Mouse (Mus musculus) intestine, embryonic 14.5 days (tissue): ENCODE results near the gene Ppm1n. TPM values are rescaled to one million over a fixed set of nuclear protein-coding genes. Genes with fewer than 3 reads are reported as not detected.
A peak's percentile ranks its signal among the peaks of the same experiment; 100 is the strongest.

Source experiments
- ATAC-seq: fragments of 200-750 bp; cut with Nextera tagmentation; replicated peaks from 2 replicates; pipeline ENCODE4 v1.8.0; 2017; ENCODE audit warnings: low read depth, moderate number of reproducible peaks, moderate TSS enrichment, moderate library complexity; ENCODE audit not compliant: low FRiP score, low TSS enrichment
- DNase-seq: peaks from one replicate; pipeline ENCODE4 v3.0.0-alpha.2; 2018; ENCODE audit warnings: low spot score
- H3K27ac ChIP-seq: fragments of 300-500 bp; sonication (generic); 2 replicates; pipeline ENCODE4 v1.5.1; 2014; ENCODE audit warnings: low read depth, mild to moderate bottlenecking, control low read depth
- H3K27me3 ChIP-seq: fragments of 300-500 bp; sonication (generic); replicated peaks from 2 replicates; pipeline ENCODE4 v1.6.1; 2014; ENCODE audit warnings: low read length, control low read depth; ENCODE audit not compliant: control insufficient read depth, insufficient read depth
- H3K36me3 ChIP-seq: fragments of 300-500 bp; sonication (generic); 2 replicates; pipeline ENCODE4 v1.6.1; 2014; ENCODE audit warnings: low read length, control low read depth; ENCODE audit not compliant: control insufficient read depth, insufficient read depth
- H3K4me1 ChIP-seq: fragments of 300-500 bp; sonication (generic); replicated peaks from 2 replicates; pipeline ENCODE4 v1.6.1; 2014; ENCODE audit warnings: low read length, control low read depth, mixed read lengths; ENCODE audit not compliant: control insufficient read depth, insufficient read depth
- H3K4me2 ChIP-seq: fragments of 300-500 bp; sonication (generic); 2 replicates; pipeline ENCODE4 v1.6.1; 2014; ENCODE audit warnings: low read length
- H3K4me3 ChIP-seq: fragments of 300-500 bp; sonication (generic); 2 replicates; pipeline ENCODE4 v1.5.1; 2014; ENCODE audit warnings: low read depth, low read length, control low read depth, mixed read lengths
- H3K9ac ChIP-seq: fragments of 300-500 bp; sonication (generic); 2 replicates; pipeline ENCODE4 v1.6.1; 2014; ENCODE audit warnings: mild to moderate bottlenecking, low read length
- H3K9me3 ChIP-seq: fragments of 300-500 bp; sonication (generic); 2 replicates; pipeline ENCODE4 v1.6.1; 2016; ENCODE audit warnings: low read length, control low read depth; ENCODE audit not compliant: control insufficient read depth
- WGBS: fragments of 180-500 bp; shearing (Covaris S2); extraction: QIAGEN DNeasy Blood & Tissue Kit; methylation state at CpG from one replicate; pipeline ENCODE4 v1.1.7; 2014; 5-methylcytosine and 5-hydroxymethylcytosine counted together
- polyA plus RNA-seq: library from polyadenylated mRNA; unstranded; fragments of >200 nt; fragmentation: Nextera tagmentation; extraction: Ambion mirVana; gene quantifications from 2 replicates; pipeline ENCODE4 v1.2.1, GENCODE M21; 2014

The Ppm1n gene
- polyA plus RNA-seq, 1 experiment from 2014 or later = 0.14 TPM

DNA sequence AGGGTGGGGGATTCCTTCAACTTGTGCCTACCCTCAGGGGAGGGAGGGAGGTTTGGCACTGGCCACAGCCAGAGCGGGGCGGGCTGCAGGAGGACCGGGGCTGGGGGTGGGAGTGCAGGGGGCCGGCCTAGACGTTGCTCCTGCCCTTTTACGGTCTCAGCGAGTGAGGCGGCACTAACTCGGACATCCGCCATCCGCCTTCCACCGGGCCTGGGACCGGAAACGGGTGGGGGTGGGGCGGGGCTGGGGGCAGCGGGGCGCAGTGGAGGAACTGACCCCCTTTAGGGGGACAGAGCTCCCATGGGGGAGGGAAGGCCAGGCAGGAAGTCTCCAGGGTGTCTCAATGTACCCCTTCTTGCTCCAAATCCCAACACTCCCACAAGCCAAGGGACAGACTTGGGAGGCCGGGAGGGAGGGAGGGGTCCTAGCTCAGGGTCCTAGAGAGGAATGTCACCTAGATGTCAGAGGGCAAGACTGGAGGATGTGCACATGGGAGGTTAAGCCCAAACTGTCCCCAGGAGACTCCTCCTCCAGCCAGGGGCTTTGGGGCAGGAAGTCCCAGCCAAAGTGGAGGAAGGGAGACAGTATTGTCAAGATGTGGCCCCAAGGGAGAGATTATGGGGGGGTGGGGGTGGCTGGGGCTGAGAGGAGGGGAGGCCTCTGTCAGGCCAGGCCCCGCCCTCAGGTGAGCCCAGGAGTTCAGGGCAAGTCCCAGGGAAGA is 10.0 kb downstream of the Ppm1n start:
- DNase-seq (peak; percentile 75), ATAC-seq (peak; percentile 27)
- Histone ChIP-seq H3K27ac (peak overlapping the region; percentile 93), H3K4me1 (peaks cover 32% of the 10 kb centered on the region), H3K4me2 (peak overlapping the region; percentile 96), H3K9me3 (no peaks in the 10 kb centered on the region), H3K36me3 (peaks cover 16% of the 10 kb centered on the region), H3K9ac (peak overlapping the region; percentile 90), H3K27me3 (no peaks in the 10 kb centered on the region), H3K4me3 (peak overlapping the region; percentile 88)
- WGBS = under 1% methylated on average over 19 of the region's 19 CpGs

DNA sequence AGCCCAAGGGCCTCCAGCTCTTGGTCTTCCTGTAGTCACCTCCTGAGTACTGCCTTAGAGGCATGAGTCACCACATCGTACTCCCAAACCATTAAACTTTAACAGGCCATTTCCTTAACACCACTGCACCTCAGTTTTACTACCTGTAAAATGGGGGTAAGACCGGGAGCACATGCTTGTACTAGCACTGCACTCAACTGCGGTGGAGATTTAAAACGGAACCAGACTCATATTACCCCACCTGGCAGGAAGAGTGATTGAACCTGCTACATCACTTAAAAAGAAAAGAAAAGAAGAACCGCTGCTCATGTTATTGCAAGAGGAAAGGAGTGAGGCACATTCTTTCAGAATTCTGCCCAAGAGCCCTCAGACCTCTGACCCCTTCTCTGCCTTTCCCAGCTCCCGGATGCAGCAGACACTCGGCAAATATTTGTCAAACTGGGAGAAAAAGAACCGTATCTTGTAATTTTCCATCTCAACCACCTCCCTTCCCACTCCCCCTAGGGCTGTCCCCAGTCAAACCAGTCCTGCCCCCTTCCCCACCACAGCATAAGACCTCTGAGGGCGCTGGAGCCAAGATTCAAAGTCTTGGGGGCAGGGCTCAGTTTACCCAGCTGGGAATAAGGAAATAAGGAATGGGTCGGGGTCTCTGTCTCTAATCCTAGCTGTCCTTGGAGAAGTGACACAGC is 10.7 kb downstream of the Ppm1n start:
- Histone ChIP-seq H3K4me2 (peak overlapping the region; percentile 96), H3K4me3 (peak overlapping the region; percentile 88), H3K27me3 (no peaks in the 10 kb centered on the region), H3K9ac (peak overlapping the region; percentile 90), H3K36me3 (peaks cover 23% of the 10 kb centered on the region), H3K9me3 (no peaks in the 10 kb centered on the region), H3K27ac (peak overlapping the region; percentile 93), H3K4me1 (peaks cover 32% of the 10 kb centered on the region)
- 25% methylated on average over 10 of the region's 10 CpGs for WGBS
- DNase-seq (no peak), ATAC-seq (0 out of 2 replicates have a peak, but pooled peaks have one; percentile 1)

DNA sequence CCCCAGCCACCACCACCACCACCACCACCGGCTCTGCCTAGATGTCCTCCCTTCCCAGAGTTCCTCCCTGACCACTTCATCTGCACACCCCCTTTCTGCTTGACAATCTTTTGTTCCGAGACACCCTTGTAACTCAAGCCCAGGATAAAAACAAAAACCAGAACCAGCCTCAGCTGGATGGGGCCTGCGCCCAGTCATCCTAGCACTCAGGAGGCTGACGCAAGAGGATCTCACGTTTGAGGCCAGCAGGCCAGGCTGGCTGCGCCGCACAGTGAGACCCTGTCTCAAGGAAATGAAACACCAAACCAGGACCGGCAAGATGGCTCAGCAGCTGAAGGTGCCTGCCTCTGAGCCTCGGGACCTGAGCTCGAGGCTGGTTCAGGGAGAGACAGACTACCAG is 12.8 kb downstream of the Ppm1n start:
- Histone ChIP-seq H3K27me3 (no peaks in the 10 kb centered on the region), H3K9me3 (no peaks in the 10 kb centered on the region), H3K4me1 (peaks cover 32% of the 10 kb centered on the region), H3K4me3 (no peak overlapping the region), H3K27ac (peak overlapping the region; percentile 40; the same call in 1 of the 2 replicates), H3K36me3 (peaks cover 44% of the 10 kb centered on the region), H3K9ac (no peak overlapping the region), H3K4me2 (no peak overlapping the region)
- ATAC-seq (no peak), DNase-seq (no peak)
- WGBS = 52% methylated on average over 10 of the region's 10 CpGs

DNA sequence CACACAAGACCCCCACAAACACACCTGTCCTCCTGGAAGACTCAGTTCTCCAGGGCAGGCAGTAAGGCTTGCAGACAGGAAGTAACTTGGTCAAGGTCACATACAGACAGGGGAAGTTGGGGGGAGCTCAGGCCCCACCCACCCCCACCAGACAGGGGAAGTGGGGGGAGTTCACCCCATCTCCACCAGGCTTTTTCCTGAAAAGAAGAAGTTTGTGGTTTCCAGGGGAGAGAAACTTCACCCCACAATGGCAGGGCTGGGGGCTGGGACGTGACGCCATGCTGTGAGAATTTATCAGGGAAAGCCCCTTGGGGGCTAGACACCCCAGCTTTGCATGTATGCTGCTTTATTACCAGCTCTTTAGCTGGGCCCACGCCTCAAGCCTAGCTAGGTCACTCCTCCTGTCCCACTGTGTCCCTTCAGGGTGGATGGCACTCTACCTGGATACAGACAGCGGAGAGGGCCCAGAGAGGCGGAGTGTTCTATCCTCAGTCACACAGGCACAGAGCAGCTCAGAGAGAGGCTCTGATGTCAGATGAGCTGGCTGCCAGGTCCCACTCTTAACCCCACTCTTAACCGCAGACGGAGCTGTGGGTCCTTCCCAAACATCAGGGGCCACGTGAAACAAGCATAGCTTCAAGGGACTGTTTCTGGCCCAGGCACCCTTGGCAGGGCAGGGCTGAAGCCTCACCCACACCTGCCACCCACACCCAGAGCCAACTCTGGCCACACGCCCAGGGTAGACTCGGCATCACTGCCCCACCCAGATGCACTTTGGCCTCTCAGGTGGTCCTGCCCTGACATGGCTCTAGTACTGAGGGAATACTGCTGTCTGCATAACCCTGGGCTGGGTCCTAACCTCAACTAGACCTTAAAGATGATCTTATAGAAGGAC is 13.7 kb downstream of the Ppm1n start:
- H3K9me3 ChIP-seq = no peaks in the 10 kb centered on the region
- peaks cover 53% of the 10 kb centered on the region for H3K36me3 ChIP-seq
- H3K27ac ChIP-seq = 0 out of 2 replicates have a peak overlapping the region, but pooled peaks have one; percentile 9
- ATAC-seq = 0 out of 2 replicates have a peak, but pooled peaks have one; percentile 26
- no peak for DNase-seq
- peak overlapping the region; percentile 28 for H3K4me2 ChIP-seq
- WGBS = 73% methylated on average over 10 of the region's 10 CpGs
- peaks cover 32% of the 10 kb centered on the region for H3K4me1 ChIP-seq
- H3K27me3 ChIP-seq = no peaks in the 10 kb centered on the region
- no peak overlapping the region for H3K4me3 ChIP-seq
- no peak overlapping the region for H3K9ac ChIP-seq

DNA sequence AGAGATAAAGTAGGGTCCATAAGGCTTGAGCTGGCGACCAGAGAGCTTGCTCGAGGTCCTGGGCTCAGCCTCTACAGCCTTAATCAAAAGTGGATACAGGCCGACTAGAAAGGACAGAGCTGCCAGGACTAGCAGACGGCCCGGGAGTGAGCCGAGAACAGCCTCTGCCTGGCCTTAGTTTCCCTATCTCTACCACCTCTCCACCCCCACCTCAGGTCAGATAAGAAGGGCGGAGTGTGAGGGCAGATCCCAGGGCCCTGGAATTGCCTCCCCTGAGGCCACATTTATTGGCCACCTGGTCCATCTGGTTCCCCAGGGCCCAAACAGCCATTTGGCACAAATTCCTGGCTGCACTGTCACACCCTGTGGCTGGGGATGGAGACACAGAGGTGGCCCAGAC is 14.7 kb downstream of the Ppm1n start:
- Histone ChIP-seq H3K4me3 (no peak overlapping the region), H3K4me2 (no peak overlapping the region), H3K9me3 (no peaks in the 10 kb centered on the region), H3K36me3 (peaks cover 63% of the 10 kb centered on the region), H3K27me3 (no peaks in the 10 kb centered on the region), H3K27ac (no peak overlapping the region), H3K9ac (no peak overlapping the region), H3K4me1 (peaks cover 32% of the 10 kb centered on the region)
- no peak for ATAC-seq
- no peak for DNase-seq
- WGBS = 60% methylated on average over 7 of the region's 7 CpGs

DNA sequence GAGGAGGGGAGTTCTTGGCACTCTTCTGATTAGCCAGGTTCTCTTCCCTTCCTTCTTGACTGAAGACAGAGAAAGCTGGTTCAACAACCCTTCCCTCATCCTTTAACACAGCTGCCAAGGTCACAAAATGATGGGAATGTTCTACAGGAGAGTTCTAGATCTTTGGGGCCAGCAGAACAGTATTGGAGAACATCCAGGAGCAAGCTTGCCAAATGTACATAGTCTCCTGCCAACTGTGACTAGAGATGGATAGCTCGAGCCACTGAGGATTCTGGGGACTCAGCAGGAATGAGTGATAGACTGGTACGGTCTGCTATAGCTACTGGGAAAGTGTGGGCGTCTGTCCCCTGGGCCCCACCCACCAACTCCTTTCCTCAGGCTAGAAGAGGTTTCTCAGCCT is 21.5 kb downstream of the Ppm1n start:
- H3K27ac ChIP-seq = no peak overlapping the region
- 87% methylated on average over 3 of the region's 3 CpGs for WGBS
- H3K9ac ChIP-seq = no peak overlapping the region
- no peaks in the 10 kb centered on the region for H3K9me3 ChIP-seq
- H3K36me3 ChIP-seq = peaks cover 82% of the 10 kb centered on the region
- H3K4me2 ChIP-seq = no peak overlapping the region
- no peak overlapping the region for H3K4me3 ChIP-seq
- H3K27me3 ChIP-seq = no peaks in the 10 kb centered on the region
- H3K4me1 ChIP-seq = no peaks in the 10 kb centered on the region
- DNase-seq (no peak), ATAC-seq (no peak)

DNA sequence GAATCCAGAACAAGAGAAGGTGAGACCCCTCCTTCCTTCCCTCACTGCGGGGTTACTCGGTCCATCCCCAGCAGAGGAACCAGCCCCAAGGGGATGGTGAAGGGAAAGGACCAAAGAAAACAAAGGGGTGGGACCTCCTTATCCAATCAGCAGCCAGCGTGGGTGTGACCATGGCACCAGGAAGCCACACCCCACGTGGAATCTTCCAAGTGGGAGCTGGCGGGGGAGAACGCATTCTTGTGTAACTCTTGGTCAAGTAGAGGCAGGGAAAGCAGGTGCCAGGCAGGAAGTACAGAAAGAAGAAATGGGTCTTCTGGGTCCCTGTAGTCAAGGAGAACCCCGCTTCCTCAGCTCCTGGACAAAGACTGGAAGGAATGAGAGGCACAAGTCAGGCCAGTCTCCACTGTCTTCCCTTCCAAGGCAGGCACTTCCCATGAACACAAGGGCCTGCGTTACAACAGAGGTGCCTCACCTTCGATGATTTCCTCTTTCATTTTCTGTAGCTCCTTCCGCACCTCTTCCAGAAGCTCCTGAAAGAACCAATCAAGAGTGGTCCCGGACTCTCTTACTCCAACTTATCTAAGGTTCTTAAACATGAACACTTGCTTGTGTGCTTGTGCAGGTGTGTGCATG is 22.4 kb downstream of the Ppm1n start:
- no peak overlapping the region for H3K4me3 ChIP-seq
- no peaks in the 10 kb centered on the region for H3K27me3 ChIP-seq
- ATAC-seq (peak; percentile 59), DNase-seq (peak; percentile 74)
- no peak overlapping the region for H3K27ac ChIP-seq
- H3K9me3 ChIP-seq = no peaks in the 10 kb centered on the region
- H3K4me2 ChIP-seq = no peak overlapping the region
- peaks cover 73% of the 10 kb centered on the region for H3K36me3 ChIP-seq
- H3K4me1 ChIP-seq = no peaks in the 10 kb centered on the region
- H3K9ac ChIP-seq = no peak overlapping the region
- WGBS = 40% methylated on average over 11 of the region's 11 CpGs

DNA sequence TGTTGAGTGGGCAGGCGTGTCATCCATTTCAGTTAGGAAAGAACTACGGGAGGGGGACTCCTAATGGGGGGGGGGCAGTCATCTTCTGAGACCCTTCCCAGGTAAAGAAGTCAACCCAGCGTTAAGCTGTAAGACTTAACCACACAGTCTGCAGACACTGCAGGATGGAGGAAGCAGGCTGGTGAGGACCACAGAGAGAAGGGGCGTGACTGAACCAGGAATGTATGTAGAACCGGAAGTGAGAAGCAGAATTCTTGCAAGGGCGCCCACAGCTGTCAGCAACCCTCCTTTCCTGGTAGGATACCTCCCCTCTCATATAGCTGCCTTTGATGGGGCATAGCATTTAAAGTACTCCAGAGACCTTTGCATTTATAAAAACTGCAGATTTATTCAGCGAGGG is 23.3 kb downstream of the Ppm1n start:
- no peaks in the 10 kb centered on the region for H3K4me1 ChIP-seq
- ATAC-seq = no peak
- no peak for DNase-seq
- H3K27ac ChIP-seq = no peak overlapping the region
- 83% methylated on average over 7 of the region's 7 CpGs for WGBS
- peaks cover 64% of the 10 kb centered on the region for H3K36me3 ChIP-seq
- H3K9me3 ChIP-seq = no peaks in the 10 kb centered on the region
- no peaks in the 10 kb centered on the region for H3K27me3 ChIP-seq
- H3K4me2 ChIP-seq = no peak overlapping the region
- H3K9ac ChIP-seq = no peak overlapping the region
- no peak overlapping the region for H3K4me3 ChIP-seq
